Comparison of ENCODE assay signal across 9 mouse cellular contexts in genomic region chr9:50751323-50751722, GRCm38 (mm10). TPM values are rescaled to one million over a fixed set of nuclear protein-coding genes. Genes with fewer than 3 reads are reported as not detected.
DNase-seq lines count a peak whose midpoint lies in the region; ATAC-seq and TF ChIP-seq lines count a peak whose summit lies in the region.
"Had no signal": no experiment of that assay in that cellular context is flagged by ENCODE, and none has a peak within 500 bp of the region (broad histone marks: within the 10 kb centered on the region; RNA-seq: fewer than 3 reads in every experiment).

Cryab (plus strand) TSS chr9:50751325.

- DNase-seq in forebrain, postnatal 0 days = no peak
- no peak for DNase-seq in thymus, postnatal 0 days (ENCODE audit: low spot score)
- no peak for DNase-seq in thymus, postnatal 14 days
- DNase-seq in heart, postnatal 4 days = peak; percentile 35
- DNase-seq in retina, postnatal 1 day = no peak
- DNase-seq in retina, embryonic 14.5 days (ENCODE audit: low spot score) = no peak

- no peak for TF ChIP-seq CTCF in forebrain, postnatal 0 days (IDR thresholded peaks at IDR 0.05; ENCODE audit: low read depth)

- H3K4me3 ChIP-seq in forebrain, embryonic 16.5 days (replicated peaks; ENCODE audit: low read length) = no peak within 1 kb of the TSS
- no peak within 1 kb of the TSS for H3K4me3 ChIP-seq in forebrain, postnatal 0 days (ENCODE audit: low read depth, low read length)
- H3K4me3 ChIP-seq in liver, embryonic 16.5 days (ENCODE audit: low read depth, low read length) = no peak within 1 kb of the TSS
- H3K4me3 ChIP-seq: erythroblast, embryonic 14.5 days had no signal

- no peak within 1 kb of the TSS for H3K27ac ChIP-seq in forebrain, embryonic 16.5 days (ENCODE audit: low read length)
- H3K27ac ChIP-seq in forebrain, postnatal 0 days (ENCODE audit: low read depth, low read length) = no peak within 1 kb of the TSS
- no peak within 1 kb of the TSS for H3K27ac ChIP-seq in liver, embryonic 16.5 days (ENCODE audit: low read length)

- H3K9ac ChIP-seq in forebrain, embryonic 16.5 days (replicated peaks; ENCODE audit: low read depth, low read length) = no peak within 1 kb of the TSS
- H3K9ac ChIP-seq in forebrain, postnatal 0 days = no peak within 1 kb of the TSS
- no peak within 1 kb of the TSS for H3K9ac ChIP-seq in liver, embryonic 16.5 days (ENCODE audit: low read depth, low read length)

- no peaks in the 10 kb centered on the region for H3K9me3 ChIP-seq in forebrain, embryonic 16.5 days (ENCODE audit: control insufficient read depth, low read length)
- no peaks in the 10 kb centered on the region for H3K9me3 ChIP-seq in forebrain, postnatal 0 days (ENCODE audit: low read length)
- H3K9me3 ChIP-seq in liver, embryonic 16.5 days (replicated peaks; ENCODE audit: control insufficient read depth, low read length) = no peaks in the 10 kb centered on the region

- H3K27me3 ChIP-seq in forebrain, embryonic 16.5 days (replicated peaks; ENCODE audit: control insufficient read depth, insufficient read depth, low read length) = 0 out of 2 replicates have a peak, but pooled peaks cover 2% of the 10 kb centered on the region
- H3K27me3 ChIP-seq in forebrain, postnatal 0 days (ENCODE audit: insufficient read depth, low read length) = no peaks in the 10 kb centered on the region
- H3K27me3 ChIP-seq in liver, embryonic 16.5 days (ENCODE audit: control insufficient read depth, insufficient read depth, low read depth, low read length) = peaks cover 2% of the 10 kb centered on the region; the same call in 1 of the 2 replicates

- 79% methylated on average over 22 of the region's 22 CpGs for WGBS in forebrain, embryonic 16.5 days
- 77% methylated on average over 22 of the region's 22 CpGs for WGBS in forebrain, postnatal 0 days
- 57% methylated on average over 22 of the region's 22 CpGs for WGBS in liver, embryonic 16.5 days (ENCODE audit: insufficient replicate concordance)

- H3K4me2 ChIP-seq in forebrain, embryonic 16.5 days (ENCODE audit: low read length) = no peak within 1 kb of the TSS
- H3K4me2 ChIP-seq in forebrain, postnatal 0 days (ENCODE audit: low read depth) = no peak within 1 kb of the TSS
- H3K4me2 ChIP-seq in liver, embryonic 16.5 days (ENCODE audit: low read depth, low read length) = no peak within 1 kb of the TSS

- ATAC-seq in forebrain, embryonic 16.5 days = no peak
- ATAC-seq in forebrain, postnatal 0 days = no peak
- ATAC-seq in liver, embryonic 16.5 days (ENCODE audit: low read depth) = no peak

- no peaks in the 10 kb centered on the region for H3K36me3 ChIP-seq in forebrain, embryonic 16.5 days (ENCODE audit: control insufficient read depth, insufficient read depth)
- H3K36me3 ChIP-seq in forebrain, postnatal 0 days (ENCODE audit: insufficient read depth) = no peaks in the 10 kb centered on the region
- no peaks in the 10 kb centered on the region for H3K36me3 ChIP-seq in liver, embryonic 16.5 days (ENCODE audit: control insufficient read depth, insufficient read depth)

- peaks cover 10% of the 10 kb centered on the region for H3K4me1 ChIP-seq in forebrain, embryonic 16.5 days (replicated peaks; ENCODE audit: control insufficient read depth, insufficient read depth, low read length)
- peaks cover 8% of the 10 kb centered on the region; the same call in 1 of the 2 replicates for H3K4me1 ChIP-seq in forebrain, postnatal 0 days (ENCODE audit: insufficient read depth)
- H3K4me1 ChIP-seq in liver, embryonic 16.5 days (ENCODE audit: control insufficient read depth, low read depth, low read length) = no peaks in the 10 kb centered on the region

RNA-seq across cellular contexts. Expression of gene Cryab, which starts in this region (rescaled TPM):
- 10.1 and 17.3 TPM in 2 replicates for polyA plus RNA-seq in forebrain, embryonic 16.5 days (2015; fragmentation: Nextera tagmentation; extraction: Ambion mirVana)
- 8.8 and 11.5 TPM in 2 replicates for total RNA-seq in forebrain, postnatal 0 days (2014; rRNA removed)
- 29.9 and 31.2 TPM in 2 replicates for polyA plus RNA-seq in forebrain, postnatal 0 days (2015; fragmentation: Nextera tagmentation; extraction: Ambion mirVana)
- 17.2 and 17.5 TPM in 2 replicates for polyA plus RNA-seq in thymus, postnatal 0 days (2015; fragmentation: Nextera tagmentation; extraction: Ambion mirVana)
- total RNA-seq in heart, postnatal 4 days (2021) = 1,000 to 10,000 TPM; 1,184 to 1,197 TPM
- 9.9 and 16.1 TPM in 2 replicates for polyA plus RNA-seq in liver, embryonic 16.5 days (2015; fragmentation: Nextera tagmentation; extraction: Ambion mirVana)
- polyA plus RNA-seq: erythroblast, embryonic 14.5 days had no signal

Comparison
In these comparisons a context has a peak if more than half of its experiments do, and no peak if none do; other contexts are left out.
1. RNA of gene Cryab (total RNA-seq): 1,184 to 1,197 TPM in heart, postnatal 4 days; 8.8 to 11.5 TPM in forebrain, postnatal 0 days; every median in the first group is over 10 times any median in the second.